Mouse (Mus musculus): Measurements from ENCODE around the gene Zranb1. TPM values are rescaled to one million over a fixed set of nuclear protein-coding genes. Genes with fewer than 3 reads are reported as not detected.

Zranb1 gene
- total and polyA plus RNA-seq, 3 experiments: 11.3 to 17.6 (median 11.6) TPM

DNA sequence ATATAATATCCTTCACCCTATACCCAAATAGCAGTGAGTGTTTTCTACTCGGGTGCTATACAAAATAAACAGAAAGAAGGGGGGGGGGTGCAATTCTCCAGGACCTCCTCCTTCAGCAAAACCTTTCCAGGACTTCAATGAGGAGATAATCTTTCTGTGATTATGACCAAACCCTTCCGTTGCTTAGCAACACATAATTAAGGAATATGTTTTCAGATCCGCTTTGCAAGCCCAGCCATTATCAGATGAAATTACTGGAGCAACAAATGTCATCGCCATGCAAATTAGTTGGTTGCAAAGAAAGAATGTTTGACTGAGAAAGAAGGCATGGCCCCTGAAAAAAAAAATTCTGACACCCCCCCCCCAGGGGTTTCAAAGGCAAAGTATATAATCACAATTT, 80.7 kb downstream of the Zranb1 start:
- in situ Hi-C loops (cut with MboI; ENCODE audit: low pct_ligation_motif_present, low pct_unique_long_range_greater_than_20kb, low sequenced_read_pairs) (no loop called here), dilution Hi-C loops (cut with MboI; ENCODE audit: extremely low pct_ligation_motif_present, extremely low pct_unique_long_range_greater_than_20kb, low sequenced_read_pairs) (no loop called here)
- Histone ChIP-seq H3K79me2 (replicated peaks; ENCODE audit: control insufficient read depth, extremely low read depth, insufficient read depth, poor library complexity, severe bottlenecking) (no peaks in the 10 kb centered on the region), H3K4me1 (ENCODE audit: control insufficient read depth in 1 of 2, insufficient read depth in 2 of 2) (peaks cover 3 to 5% of the 10 kb centered on the region in 2 experiments; a peak in 1 of 4 replicates), H3K9ac (ENCODE audit: insufficient read depth, low read depth) (no peak overlapping the region), H3K27me3 (replicated peaks) (peaks cover 55% of the 10 kb centered on the region), H3K27ac (ENCODE audit: insufficient read depth, low read depth) (no peak overlapping the region), H3K36me3 (replicated peaks in 1 of 2; ENCODE audit: control insufficient read depth in 1 of 2, insufficient read depth in 1 of 2, low read length in 1 of 2) (no peaks in the 10 kb centered on the region), H3K4me3 (replicated peaks in 1 of 3; ENCODE audit: low read depth in 2 of 3, low read length in 2 of 3, poor library complexity in 1 of 3) (no peak overlapping the region), H3K9me3 (replicated peaks; ENCODE audit: low read length) (no peaks in the 10 kb centered on the region), H3K4me2 (ENCODE audit: insufficient read depth, low read depth, poor library complexity, severe bottlenecking) (no peak overlapping the region)
- no peak for DNase-seq (ENCODE audit: extremely low read depth)
- TF ChIP-seq SIN3A (IDR thresholded peaks at IDR 0.05; ENCODE audit: low read length) (no peak), CTCF (conservative IDR thresholded peaks at IDR 0.05 in 1 of 2, IDR thresholded peaks at IDR 0.05 in 1 of 2; ENCODE audit: low read depth in 2 of 2, low read length in 2 of 2) (no peak), RAD21 (IDR thresholded peaks at IDR 0.05; ENCODE audit: low read depth, low read length) (no peak), GABPA (IDR thresholded peaks at IDR 0.05; ENCODE audit: insufficient replicate concordance, low read depth, low read length) (no peak), IRF4 (IDR thresholded peaks at IDR 0.05; ENCODE audit: low read depth, low read length) (no peak), UBTF (IDR thresholded peaks at IDR 0.05; ENCODE audit: low read depth, low read length) (no peak)

GRCm38 (mm10) chr7:133012637-133013366, 81.9 kb downstream of the Zranb1 start:
- peaks cover 0 to 2% of the 10 kb centered on the region in 2 experiments; a peak in 2 of 4 replicates for H3K4me1 ChIP-seq (ENCODE audit: control insufficient read depth in 1 of 2, insufficient read depth in 2 of 2)
- dilution Hi-C loops (cut with MboI; ENCODE audit: extremely low pct_ligation_motif_present, extremely low pct_unique_long_range_greater_than_20kb, low sequenced_read_pairs) (no loop called here), in situ Hi-C loops (cut with MboI; ENCODE audit: low pct_ligation_motif_present, low pct_unique_long_range_greater_than_20kb, low sequenced_read_pairs) (no loop called here)
- H3K27me3 ChIP-seq (replicated peaks): peaks cover 64% of the 10 kb centered on the region
- no peaks in the 10 kb centered on the region for H3K9me3 ChIP-seq (replicated peaks; ENCODE audit: low read length)
- no peak overlapping the region for H3K4me2 ChIP-seq (ENCODE audit: insufficient read depth, low read depth, poor library complexity, severe bottlenecking)
- no peaks in the 10 kb centered on the region for H3K36me3 ChIP-seq (replicated peaks in 1 of 2; ENCODE audit: control insufficient read depth in 1 of 2, insufficient read depth in 1 of 2, low read length in 1 of 2)
- H3K79me2 ChIP-seq (replicated peaks; ENCODE audit: control insufficient read depth, extremely low read depth, insufficient read depth, poor library complexity, severe bottlenecking): no peaks in the 10 kb centered on the region
- no peak overlapping the region for H3K9ac ChIP-seq (ENCODE audit: insufficient read depth, low read depth)
- no peak overlapping the region for H3K27ac ChIP-seq (ENCODE audit: insufficient read depth, low read depth)
- no peak overlapping the region for H3K4me3 ChIP-seq (replicated peaks in 1 of 3; ENCODE audit: low read depth in 2 of 3, low read length in 2 of 3, poor library complexity in 1 of 3)
- TF ChIP-seq CHD2 (IDR thresholded peaks at IDR 0.05; ENCODE audit: low read length) (no peak), SMC3 (IDR thresholded peaks at IDR 0.05; ENCODE audit: low read depth, low read length) (no peak), TBP (conservative IDR thresholded peaks at IDR 0.05; ENCODE audit: low read depth, low read length) (no peak), JUN (IDR thresholded peaks at IDR 0.05; ENCODE audit: insufficient read depth, low read depth, low read length) (no peak), ZKSCAN1 (IDR thresholded peaks at IDR 0.05; ENCODE audit: borderline replicate concordance, low read depth, low read length) (no peak), IRF4 (IDR thresholded peaks at IDR 0.05; ENCODE audit: low read depth, low read length) (no peak), USF2 (conservative IDR thresholded peaks at IDR 0.05; ENCODE audit: low read depth, low read length) (no peak), SIN3A (IDR thresholded peaks at IDR 0.05; ENCODE audit: low read length) (no peak), ZC3H11A (IDR thresholded peaks at IDR 0.05; ENCODE audit: low read depth, low read length) (no peak), HCFC1 (IDR thresholded peaks at IDR 0.05; ENCODE audit: low read depth, low read length) (no peak), GABPA (IDR thresholded peaks at IDR 0.05; ENCODE audit: insufficient replicate concordance, low read depth, low read length) (no peak)
- DNase-seq (ENCODE audit: extremely low read depth): no peak
